Mouse (Mus musculus): Measurements from ENCODE around the gene Gm10778. TPM values are rescaled to one million over a fixed set of nuclear protein-coding genes. Genes with fewer than 3 reads are reported as not detected.
A peak's percentile ranks its signal among the peaks of the same experiment; 100 is the strongest.

Gm10778 gene
- polyA plus RNA-seq, 1 experiment from 2014 or later, result 6.9 TPM

DNA sequence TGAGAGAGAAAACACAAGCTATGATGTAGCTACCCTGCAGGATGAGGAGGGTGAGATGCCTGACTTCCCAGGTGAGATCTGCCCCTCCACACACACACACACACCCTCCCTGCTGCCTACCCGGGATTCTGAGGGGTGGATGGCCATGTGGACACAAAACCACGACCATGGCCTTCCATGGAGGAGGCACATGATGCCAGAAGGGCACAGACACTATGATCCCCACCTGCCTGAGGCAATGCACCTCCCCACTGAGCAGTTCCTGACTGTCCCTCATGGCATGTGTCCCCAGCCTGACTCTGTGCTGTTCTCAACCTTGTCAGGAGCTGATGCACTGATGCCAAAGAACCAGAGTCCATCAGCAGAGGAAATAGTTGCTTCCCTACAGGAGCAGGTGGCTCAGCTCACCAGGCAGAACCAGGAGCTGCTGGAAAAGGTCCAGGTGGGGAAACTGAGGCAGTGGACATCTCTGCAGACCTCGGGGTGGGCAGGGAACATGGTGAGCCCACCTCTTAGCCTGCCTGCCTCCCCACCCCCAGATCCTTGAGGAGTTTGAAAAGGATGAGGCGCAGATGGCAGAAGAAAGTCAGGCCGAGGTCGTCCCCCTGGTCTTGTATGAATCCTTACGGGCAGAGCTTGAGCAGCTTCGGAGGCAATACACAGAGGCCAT, 6.7 kb upstream of the Gm10778 start:
- peak overlapping the region; percentile 98 for H3K4me2 ChIP-seq (replicated peaks)
- H3K4me3 ChIP-seq (replicated peaks; ENCODE audit: low read length), result peak overlapping the region; percentile 79
- H3K9ac ChIP-seq, result peak overlapping the region; percentile 97
- DNase-seq (ENCODE audit: low spot score) (no peak), ATAC-seq (ENCODE audit: low FRiP score) (no peak)
- H3K36me3 ChIP-seq (replicated peaks; ENCODE audit: control insufficient read depth, insufficient read depth), result no peaks in the 10 kb centered on the region
- H3K4me1 ChIP-seq (replicated peaks; ENCODE audit: control insufficient read depth, insufficient read depth, low read length), result peaks cover 25% of the 10 kb centered on the region
- H3K27ac ChIP-seq, result no peak overlapping the region
- WGBS, result 79% methylated on average over 8 of the region's 8 CpGs
- H3K9me3 ChIP-seq (ENCODE audit: control insufficient read depth, low read length), result no peaks in the 10 kb centered on the region
- H3K27me3 ChIP-seq (ENCODE audit: control insufficient read depth, insufficient read depth, low read length), result no peaks in the 10 kb centered on the region

DNA sequence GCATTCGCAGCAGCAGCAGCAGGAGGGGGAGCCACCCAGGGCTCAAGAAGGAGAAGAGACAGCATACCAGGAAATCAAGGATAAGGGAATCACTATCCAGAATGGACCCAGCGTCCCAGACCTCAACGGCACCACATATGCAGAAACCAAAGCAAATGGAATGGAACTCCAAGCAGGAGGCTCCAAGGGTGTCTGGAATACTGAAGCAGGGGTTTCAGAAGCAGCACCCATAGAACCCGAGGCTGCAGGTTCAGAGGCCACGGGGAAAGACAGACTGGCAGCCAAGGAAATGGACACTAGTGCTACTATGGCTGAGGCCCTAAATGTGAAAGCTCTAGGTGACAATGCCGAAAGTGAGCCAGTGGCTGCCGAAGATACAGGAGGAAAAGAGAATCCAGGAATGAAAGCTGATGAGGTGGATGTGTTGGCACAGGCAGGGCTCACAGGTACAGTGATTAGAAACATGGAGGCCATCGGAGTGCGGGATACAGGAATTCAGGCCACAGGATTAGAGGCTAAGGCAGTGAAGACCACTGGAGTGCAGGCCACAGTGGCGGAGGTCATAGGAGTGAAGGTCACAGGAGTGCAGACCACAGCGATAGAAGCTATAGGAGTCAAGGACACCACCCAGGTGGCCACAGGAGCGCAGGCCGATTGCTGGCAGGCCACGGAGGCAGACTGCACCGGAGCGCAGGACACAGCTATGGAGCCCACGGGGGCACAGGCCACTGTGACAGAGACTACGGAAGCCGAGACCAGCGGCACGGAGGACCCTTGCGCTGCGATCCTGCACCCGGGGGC, 6.0 kb upstream of the Gm10778 start:
- DNase-seq (ENCODE audit: low spot score) (no peak), ATAC-seq (ENCODE audit: low FRiP score) (no peak; the same call in none of the 2 replicates)
- no peaks in the 10 kb centered on the region for H3K27me3 ChIP-seq (ENCODE audit: control insufficient read depth, insufficient read depth, low read length)
- no peaks in the 10 kb centered on the region for H3K36me3 ChIP-seq (replicated peaks; ENCODE audit: control insufficient read depth, insufficient read depth)
- H3K9ac ChIP-seq, result peak overlapping the region; percentile 97
- WGBS, result 21% methylated on average over 24 of the region's 24 CpGs
- H3K4me2 ChIP-seq (replicated peaks), result peak overlapping the region; percentile 98
- no peaks in the 10 kb centered on the region for H3K9me3 ChIP-seq (ENCODE audit: control insufficient read depth, low read length)
- H3K4me1 ChIP-seq (replicated peaks; ENCODE audit: control insufficient read depth, insufficient read depth, low read length), result peaks cover 25% of the 10 kb centered on the region
- H3K4me3 ChIP-seq (replicated peaks; ENCODE audit: low read length), result peak overlapping the region; percentile 79
- H3K27ac ChIP-seq, result peak overlapping the region; percentile 97

DNA sequence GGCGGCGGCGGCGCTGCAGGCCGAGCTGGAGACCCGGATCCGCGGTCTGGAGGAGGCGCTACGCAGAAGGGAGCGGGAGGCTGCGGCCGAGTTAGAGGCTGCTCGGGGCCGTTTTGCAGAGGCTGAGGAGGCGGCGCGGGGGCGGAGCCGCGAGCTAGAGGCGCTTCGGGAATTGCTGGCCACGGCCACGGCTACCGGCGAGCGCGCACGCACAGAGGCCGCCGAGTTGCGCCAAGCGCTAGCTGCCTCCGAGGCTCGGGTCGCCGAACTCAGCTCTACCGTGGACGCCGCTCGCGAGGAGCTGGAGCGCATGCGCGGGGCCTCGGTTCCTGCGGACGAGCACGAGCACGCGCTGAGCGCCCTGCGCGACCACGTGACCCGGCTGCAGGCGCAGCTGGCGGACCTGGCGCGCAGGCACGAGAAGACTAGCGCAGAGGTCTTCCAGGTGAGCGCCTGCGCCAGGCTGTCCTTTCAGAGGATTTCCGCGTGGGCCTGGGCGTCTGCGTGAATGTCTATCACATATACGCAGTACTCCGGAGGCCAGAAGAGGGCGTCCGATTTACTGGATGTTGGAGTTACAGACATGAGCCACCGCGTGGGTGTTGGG, 5.3 kb upstream of the Gm10778 start:
- Histone ChIP-seq H3K9me3 (ENCODE audit: control insufficient read depth, low read length) (no peaks in the 10 kb centered on the region), H3K4me1 (replicated peaks; ENCODE audit: control insufficient read depth, insufficient read depth, low read length) (peaks cover 25% of the 10 kb centered on the region), H3K4me3 (replicated peaks; ENCODE audit: low read length) (peak overlapping the region; percentile 79), H3K36me3 (replicated peaks; ENCODE audit: control insufficient read depth, insufficient read depth) (no peaks in the 10 kb centered on the region), H3K27me3 (ENCODE audit: control insufficient read depth, insufficient read depth, low read length) (no peaks in the 10 kb centered on the region), H3K9ac (peak overlapping the region; percentile 97), H3K27ac (peak overlapping the region; percentile 97), H3K4me2 (replicated peaks) (peak overlapping the region; percentile 98)
- WGBS, result under 1% methylated on average over 74 of the region's 75 CpGs
- ATAC-seq (ENCODE audit: low FRiP score), result peak; percentile 89
- DNase-seq (ENCODE audit: low spot score), result peak; percentile 94

GRCm38 (mm10) chr10:81644162-81644561, 4.7 kb upstream of the Gm10778 start:
- ATAC-seq (ENCODE audit: low FRiP score) (peak; percentile 15), DNase-seq (ENCODE audit: low spot score) (no peak)
- 73% methylated on average over 2 of the region's 2 CpGs for WGBS
- no peaks in the 10 kb centered on the region for H3K9me3 ChIP-seq (ENCODE audit: control insufficient read depth, low read length)
- peak overlapping the region; percentile 98 for H3K4me2 ChIP-seq (replicated peaks)
- H3K27ac ChIP-seq, result peak overlapping the region; percentile 97
- H3K4me3 ChIP-seq (replicated peaks; ENCODE audit: low read length), result peak overlapping the region; percentile 79
- H3K9ac ChIP-seq, result peak overlapping the region; percentile 97
- H3K36me3 ChIP-seq (replicated peaks; ENCODE audit: control insufficient read depth, insufficient read depth), result no peaks in the 10 kb centered on the region
- peaks cover 25% of the 10 kb centered on the region for H3K4me1 ChIP-seq (replicated peaks; ENCODE audit: control insufficient read depth, insufficient read depth, low read length)
- H3K27me3 ChIP-seq (ENCODE audit: control insufficient read depth, insufficient read depth, low read length), result no peaks in the 10 kb centered on the region

GRCm38 (mm10) chr10:81644716-81645115, 4.1 kb upstream of the Gm10778 start:
- Histone ChIP-seq H3K27ac (no peak overlapping the region), H3K4me1 (replicated peaks; ENCODE audit: control insufficient read depth, insufficient read depth, low read length) (peaks cover 25% of the 10 kb centered on the region), H3K36me3 (replicated peaks; ENCODE audit: control insufficient read depth, insufficient read depth) (no peaks in the 10 kb centered on the region), H3K9ac (no peak overlapping the region), H3K27me3 (ENCODE audit: control insufficient read depth, insufficient read depth, low read length) (no peaks in the 10 kb centered on the region), H3K9me3 (ENCODE audit: control insufficient read depth, low read length) (no peaks in the 10 kb centered on the region), H3K4me3 (replicated peaks; ENCODE audit: low read length) (no peak overlapping the region), H3K4me2 (replicated peaks) (no peak overlapping the region)
- ATAC-seq (ENCODE audit: low FRiP score) (no peak), DNase-seq (ENCODE audit: low spot score) (no peak)
- WGBS, result 86% methylated on average over 18 of the region's 18 CpGs

GRCm38 (mm10) chr10:81645391-81645790, 3.5 kb upstream of the Gm10778 start:
- WGBS, result 89% methylated on average over 4 of the region's 4 CpGs
- no peaks in the 10 kb centered on the region for H3K27me3 ChIP-seq (ENCODE audit: control insufficient read depth, insufficient read depth, low read length)
- no peaks in the 10 kb centered on the region for H3K36me3 ChIP-seq (replicated peaks; ENCODE audit: control insufficient read depth, insufficient read depth)
- no peak overlapping the region for H3K4me3 ChIP-seq (replicated peaks; ENCODE audit: low read length)
- no peak overlapping the region for H3K27ac ChIP-seq
- H3K9me3 ChIP-seq (ENCODE audit: control insufficient read depth, low read length), result no peaks in the 10 kb centered on the region
- H3K4me1 ChIP-seq (replicated peaks; ENCODE audit: control insufficient read depth, insufficient read depth, low read length), result peaks cover 30% of the 10 kb centered on the region
- ATAC-seq (ENCODE audit: low FRiP score) (no peak), DNase-seq (ENCODE audit: low spot score) (no peak)
- H3K9ac ChIP-seq, result no peak overlapping the region
- no peak overlapping the region for H3K4me2 ChIP-seq (replicated peaks)

- Histone ChIP-seq H3K4me2 (replicated peaks) (no peak overlapping the region), H3K9ac (no peak overlapping the region), H3K4me1 (replicated peaks; ENCODE audit: control insufficient read depth, insufficient read depth, low read length) (peaks cover 28% of the 10 kb centered on the region), H3K27ac (no peak overlapping the region), H3K27me3 (ENCODE audit: control insufficient read depth, insufficient read depth, low read length) (no peaks in the 10 kb centered on the region), H3K4me3 (replicated peaks; ENCODE audit: low read length) (no peak overlapping the region), H3K36me3 (replicated peaks; ENCODE audit: control insufficient read depth, insufficient read depth) (no peaks in the 10 kb centered on the region), H3K9me3 (ENCODE audit: control insufficient read depth, low read length) (peaks cover 4% of the 10 kb centered on the region; the same call in 1 of the 2 replicates)
- ATAC-seq (ENCODE audit: low FRiP score), result no peak
- 76% methylated on average over 7 of the region's 7 CpGs for WGBS
- DNase-seq (ENCODE audit: low spot score), result no peak
These were observed 2.8 kb upstream of the Gm10778 start for GRCm38 (mm10) chr10:81646015-81646555.

DNA sequence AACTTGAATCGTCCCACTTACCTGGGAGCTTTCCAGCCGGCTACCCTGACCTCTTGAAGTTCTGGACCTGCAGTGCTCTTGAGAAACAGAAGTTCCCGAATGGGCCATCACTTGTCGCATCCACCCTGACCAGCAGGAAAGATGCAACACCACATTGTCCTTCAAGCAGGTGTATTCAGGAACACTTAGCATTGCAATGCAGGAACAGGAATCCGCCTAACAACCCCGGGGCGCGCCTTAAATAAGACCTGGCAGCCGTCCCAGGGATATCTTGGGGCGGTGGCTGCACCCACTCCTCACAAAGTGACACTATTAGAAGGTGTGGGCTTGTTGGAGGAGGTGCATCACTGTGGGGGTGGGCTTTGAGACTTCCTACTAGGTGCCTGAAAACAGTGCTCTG, 6.3 kb downstream of the Gm10778 start:
- Histone ChIP-seq H3K4me1 (replicated peaks; ENCODE audit: control insufficient read depth, insufficient read depth, low read length) (peaks cover 2% of the 10 kb centered on the region; the same call in 1 of the 2 replicates), H3K9ac (no peak overlapping the region), H3K36me3 (replicated peaks; ENCODE audit: control insufficient read depth, insufficient read depth) (peaks cover 27% of the 10 kb centered on the region; the same call in 1 of the 2 replicates), H3K9me3 (ENCODE audit: control insufficient read depth, low read length) (peaks cover 71% of the 10 kb centered on the region), H3K27ac (no peak overlapping the region), H3K4me2 (replicated peaks) (no peak overlapping the region), H3K4me3 (replicated peaks; ENCODE audit: low read length) (no peak overlapping the region), H3K27me3 (ENCODE audit: control insufficient read depth, insufficient read depth, low read length) (no peaks in the 10 kb centered on the region)
- DNase-seq (ENCODE audit: low spot score) (no peak), ATAC-seq (ENCODE audit: low FRiP score) (no peak)
- WGBS, result 97% methylated on average over 10 of the region's 10 CpGs

DNA sequence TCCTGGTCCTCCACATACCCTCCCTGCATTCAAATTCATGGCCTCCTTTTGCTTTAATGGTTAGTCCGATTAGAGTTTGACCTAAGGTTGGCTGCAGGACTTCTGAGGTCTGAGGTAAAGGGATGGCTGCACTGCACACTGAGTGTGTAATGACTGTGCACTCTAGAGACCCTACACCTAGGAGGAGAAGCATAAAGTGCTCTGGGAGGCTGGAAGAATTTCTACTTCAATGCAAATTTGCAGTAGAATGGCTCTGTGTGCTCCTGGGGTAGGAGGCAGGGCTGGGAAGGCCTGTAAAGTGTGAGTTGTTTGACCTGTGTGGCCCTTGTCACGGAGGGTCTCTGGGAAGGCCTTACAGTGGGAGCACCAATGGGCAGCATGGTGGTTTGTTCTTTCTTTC, 7.3 kb downstream of the Gm10778 start:
- Histone ChIP-seq H3K27ac (no peak overlapping the region), H3K4me1 (replicated peaks; ENCODE audit: control insufficient read depth, insufficient read depth, low read length) (no peaks in the 10 kb centered on the region), H3K4me3 (replicated peaks; ENCODE audit: low read length) (no peak overlapping the region), H3K9me3 (ENCODE audit: control insufficient read depth, low read length) (peaks cover 70% of the 10 kb centered on the region), H3K27me3 (ENCODE audit: control insufficient read depth, insufficient read depth, low read length) (no peaks in the 10 kb centered on the region), H3K4me2 (replicated peaks) (no peak overlapping the region), H3K36me3 (replicated peaks; ENCODE audit: control insufficient read depth, insufficient read depth) (peaks cover 27% of the 10 kb centered on the region; the same call in 1 of the 2 replicates), H3K9ac (no peak overlapping the region)
- DNase-seq (ENCODE audit: low spot score) (no peak), ATAC-seq (ENCODE audit: low FRiP score) (no peak)
- 94% methylated on average over 2 of the region's 2 CpGs for WGBS
